Mouse (Mus musculus) lung, adult 2 months (tissue): ENCODE data around the gene Cplx3. TPM values are rescaled to one million over a fixed set of nuclear protein-coding genes. Genes with fewer than 3 reads are reported as not detected.

Experiments used
- DNase-seq: peaks from one replicate; pipeline ENCODE4 v3.0.0; 2022
- H3K4me1 ChIP-seq: fragments of 200-500 bp; 2 replicates; pipeline ENCODE4 v1.6.1; 2011; ENCODE audit warnings: low read length; ENCODE audit not compliant: control insufficient read depth, insufficient read depth
- H3K4me3 ChIP-seq: fragments of 200-500 bp; replicated peaks from 2 replicates; pipeline ENCODE3; 2011; ENCODE audit warnings: low read depth, mild to moderate bottlenecking, control low read depth, low read length; ENCODE audit errors: extremely low read depth
- CTCF ChIP-seq: fragments of 200-500 bp; IDR thresholded peaks from 2 replicates; pipeline ENCODE4 v1.5.1; 2011; ENCODE audit warnings: mild to moderate bottlenecking, low read length, control low read depth; ENCODE audit not compliant: insufficient read depth
- POLR2A ChIP-seq: fragments of 200-500 bp; IDR thresholded peaks from 2 replicates; pipeline ENCODE4 v1.6.1; 2011; ENCODE audit warnings: low read depth, mild to moderate bottlenecking, control low read depth, low read length, borderline replicate concordance; ENCODE audit errors: extremely low read depth
- WGBS: fragments of 180-500 bp; shearing (Covaris S2); methylation state at CpG from one replicate; pipeline ENCODE4 v1.1.7; 2018; 5-methylcytosine and 5-hydroxymethylcytosine counted together
- polyA plus RNA-seq: library from polyadenylated mRNA; depleted of rRNA; stranded (reverse); fragments of >200 nt; gene quantifications from 2 replicates; pipeline ENCODE4 v1.2.3, GENCODE M21; 2012

Cplx3 gene
- polyA plus RNA-seq, 1 experiment = not detected

DNA sequence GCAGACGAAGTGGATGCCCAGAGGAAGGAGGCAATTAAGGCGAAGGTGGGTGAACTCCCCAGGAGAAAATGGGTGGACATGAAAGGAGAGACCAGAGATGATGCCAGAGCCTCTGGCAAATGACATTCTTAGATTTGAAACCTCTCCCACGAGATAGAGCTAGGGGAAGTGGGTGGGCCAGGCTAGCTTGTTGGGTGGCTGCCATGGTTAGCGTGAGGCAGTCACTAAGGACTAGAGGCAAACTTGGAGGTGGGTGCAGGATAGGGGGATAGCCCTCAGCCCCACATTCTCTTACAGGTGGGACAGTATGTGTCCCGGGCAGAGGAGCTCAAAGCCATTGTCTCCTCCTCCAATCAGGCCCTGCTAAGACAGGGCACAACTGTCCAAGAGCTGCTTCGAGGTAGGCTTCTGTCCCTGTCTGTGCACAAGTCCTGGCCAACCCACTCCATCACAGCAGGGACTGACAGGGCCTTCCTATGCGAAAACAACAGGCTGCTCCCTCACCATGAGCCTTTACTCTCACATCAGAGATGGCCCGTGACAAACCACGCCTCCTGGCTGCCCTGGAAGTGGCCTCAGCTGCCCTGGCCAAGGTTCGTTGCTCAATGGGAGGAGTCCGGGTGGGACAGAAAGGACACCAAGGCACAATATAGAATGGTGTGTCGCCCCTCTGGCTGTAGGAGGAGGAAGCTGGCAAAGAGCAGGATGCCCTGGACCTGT, 12.5 kb downstream of the Cplx3 start:
- no peak overlapping the region for H3K4me3 ChIP-seq
- H3K4me1 ChIP-seq = peaks cover 4% of the 10 kb centered on the region; the same call in 1 of the 2 replicates
- 55% methylated on average over 12 of the region's 12 CpGs for WGBS
- no peak for DNase-seq
- no peak for TF ChIP-seq CTCF
- TF ChIP-seq POLR2A = no peak

DNA sequence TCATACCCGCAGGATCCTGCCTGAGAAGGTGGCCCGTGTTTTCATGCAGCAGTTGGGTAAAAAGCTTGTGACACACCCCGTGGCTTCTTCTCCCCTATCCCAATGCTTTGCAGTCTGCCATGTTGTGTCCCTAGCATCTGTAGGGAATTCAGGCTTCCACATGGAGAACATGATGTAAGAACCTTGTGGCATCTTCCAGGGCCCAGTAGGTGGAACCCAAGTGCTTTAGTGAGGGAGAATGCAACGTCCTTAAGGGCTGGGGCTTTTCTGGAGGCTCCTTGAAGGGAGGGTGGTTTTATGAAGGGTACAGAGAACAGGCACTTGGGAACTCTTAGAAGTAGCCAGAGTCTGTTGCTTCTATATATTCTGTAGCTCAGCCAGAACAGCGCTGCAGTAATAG, 15.4 kb downstream of the Cplx3 start:
- peaks cover 4% of the 10 kb centered on the region; the same call in 1 of the 2 replicates for H3K4me1 ChIP-seq
- no peak for DNase-seq
- WGBS = 44% methylated on average over 5 of the region's 5 CpGs
- H3K4me3 ChIP-seq = no peak overlapping the region
- TF ChIP-seq POLR2A (no peak), CTCF (no peak)

- DNase-seq = peak; percentile 84
- Histone ChIP-seq H3K4me3 (peak within 1 kb of the TSS; percentile 84), H3K4me1 (peaks cover 4% of the 10 kb centered on the region; the same call in 1 of the 2 replicates)
- TF ChIP-seq CTCF (no peak), POLR2A (peak; percentile 25; the same call in 1 of the 2 replicates)
- WGBS = under 1% methylated on average over 58 of the region's 58 CpGs
Observed at GRCm38 (mm10) chr9:57589224-57590126, 16.6 kb downstream of the Cplx3 start, which contains the start of gene Ulk3. Ulk3 (plus strand) TSS chr9:57589452.

- no peak for DNase-seq
- WGBS = 76% methylated on average over 3 of the region's 3 CpGs
- no peak for TF ChIP-seq CTCF
- no peak for TF ChIP-seq POLR2A
- Histone ChIP-seq H3K4me1 (peaks cover 2% of the 10 kb centered on the region; the same call in 1 of the 2 replicates), H3K4me3 (no peak overlapping the region)
Observed at GRCm38 (mm10) chr9:57584991-57585390, 21.1 kb downstream of the Cplx3 start.

DNA sequence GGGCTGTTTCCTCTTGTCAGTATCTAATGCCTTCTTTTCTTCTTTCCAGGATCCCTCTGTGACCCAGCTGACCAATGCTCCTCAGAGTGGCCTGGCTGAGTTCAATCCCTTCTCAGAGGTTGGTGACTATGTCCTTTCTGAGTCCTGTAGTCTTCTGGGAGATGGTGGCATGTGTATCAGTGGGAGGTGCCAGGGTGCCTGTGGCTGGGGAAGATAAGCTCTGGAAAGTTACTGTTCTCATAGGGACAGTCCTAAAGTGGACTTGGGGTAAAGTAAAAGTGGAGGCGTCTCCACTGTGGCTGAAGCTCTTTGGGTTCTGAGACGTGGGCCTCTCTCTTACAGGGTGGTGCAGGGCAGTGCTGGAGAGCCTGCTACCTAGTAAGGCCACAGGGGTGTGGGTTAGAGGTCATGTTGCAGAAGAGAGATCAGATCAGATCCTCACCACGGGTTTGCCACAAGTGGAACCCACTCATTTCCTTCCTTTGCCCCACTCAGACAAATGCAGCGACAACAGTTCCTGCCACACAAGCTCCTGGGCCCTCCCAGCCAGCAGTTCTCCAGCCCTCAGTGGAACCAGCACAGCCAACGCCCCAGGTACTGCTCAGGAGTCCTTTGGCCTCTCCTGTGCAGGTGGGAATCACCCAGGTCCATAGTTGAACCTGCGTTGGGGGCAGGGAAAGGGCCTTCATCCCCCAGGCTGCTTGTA, 28.8 kb downstream of the Cplx3 start:
- Histone ChIP-seq H3K4me1 (no peaks in the 10 kb centered on the region), H3K4me3 (no peak overlapping the region)
- DNase-seq = no peak
- no peak for TF ChIP-seq POLR2A
- no peak for TF ChIP-seq CTCF
- 68% methylated on average over 6 of the region's 6 CpGs for WGBS

- Histone ChIP-seq H3K4me3 (no peak overlapping the region), H3K4me1 (no peaks in the 10 kb centered on the region)
- no peak for TF ChIP-seq POLR2A
- 51% methylated on average over 3 of the region's 3 CpGs for WGBS
- DNase-seq = no peak
Observed at GRCm38 (mm10) chr9:57575577-57575976, 30.5 kb downstream of the Cplx3 start.

DNA sequence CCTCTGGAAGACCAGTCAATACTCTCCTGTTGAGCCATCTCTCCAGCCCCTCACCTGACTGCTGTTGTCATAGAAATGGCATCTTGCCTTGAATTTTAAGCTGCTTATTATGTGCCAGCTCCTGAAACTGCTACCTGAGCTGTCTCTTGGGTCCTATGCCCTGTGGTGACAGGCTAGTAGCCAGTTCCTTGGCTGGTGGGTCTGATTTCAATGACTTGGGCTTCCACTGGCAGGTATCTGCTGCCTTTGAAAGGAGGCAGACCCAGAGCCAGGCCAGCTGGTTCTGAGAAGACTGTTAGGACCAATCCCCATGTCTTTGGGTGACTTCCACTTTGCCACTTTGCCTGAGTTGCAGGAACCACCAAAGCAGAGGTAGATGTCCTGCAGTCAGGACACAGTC, 31.7 kb downstream of the Cplx3 start:
- TF ChIP-seq POLR2A = no peak
- no peak for TF ChIP-seq CTCF
- no peak for DNase-seq

GRCm38 (mm10) chr9:57568500-57568899, 37.6 kb downstream of the Cplx3 start:
- H3K4me3 ChIP-seq = no peak overlapping the region
- H3K4me1 ChIP-seq = 0 out of 2 replicates have a peak, but pooled peaks cover 3% of the 10 kb centered on the region
- 89% methylated on average over 6 of the region's 6 CpGs for WGBS
- DNase-seq = no peak
- TF ChIP-seq POLR2A (no peak), CTCF (no peak)

More for the DNA sequence above, 31.7 kb downstream of the Cplx3 start:
- H3K4me3 ChIP-seq = no peak overlapping the region
- no peaks in the 10 kb centered on the region for H3K4me1 ChIP-seq

DNA sequence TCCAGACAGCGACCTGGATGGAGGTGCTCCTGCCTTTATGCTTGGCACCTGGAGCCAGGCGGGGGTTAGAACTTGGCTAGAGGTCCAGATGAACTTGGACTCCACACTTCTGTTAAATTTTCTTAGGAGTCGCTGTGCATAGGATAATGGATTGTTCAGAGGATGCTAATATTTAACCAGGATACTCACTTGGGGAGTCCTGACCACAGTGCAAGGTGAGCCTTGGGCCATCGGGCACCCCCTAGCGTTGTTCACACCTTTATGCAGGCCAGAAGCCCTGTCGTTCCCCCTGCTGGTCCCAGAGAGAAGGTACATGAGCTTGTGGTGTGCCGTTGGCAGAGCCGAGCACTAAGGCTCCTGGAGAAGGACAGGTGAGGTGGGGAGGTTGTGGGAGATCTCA, 39.2 kb downstream of the Cplx3 start:
- no peak for TF ChIP-seq POLR2A
- TF ChIP-seq CTCF = no peak
- 63% methylated on average over 8 of the region's 8 CpGs for WGBS
- H3K4me1 ChIP-seq = peaks cover 11% of the 10 kb centered on the region
- no peak for DNase-seq
- H3K4me3 ChIP-seq = no peak overlapping the region
